Mouse (Mus musculus): Measurements from ENCODE around the gene Des.

Des gene

DNA sequence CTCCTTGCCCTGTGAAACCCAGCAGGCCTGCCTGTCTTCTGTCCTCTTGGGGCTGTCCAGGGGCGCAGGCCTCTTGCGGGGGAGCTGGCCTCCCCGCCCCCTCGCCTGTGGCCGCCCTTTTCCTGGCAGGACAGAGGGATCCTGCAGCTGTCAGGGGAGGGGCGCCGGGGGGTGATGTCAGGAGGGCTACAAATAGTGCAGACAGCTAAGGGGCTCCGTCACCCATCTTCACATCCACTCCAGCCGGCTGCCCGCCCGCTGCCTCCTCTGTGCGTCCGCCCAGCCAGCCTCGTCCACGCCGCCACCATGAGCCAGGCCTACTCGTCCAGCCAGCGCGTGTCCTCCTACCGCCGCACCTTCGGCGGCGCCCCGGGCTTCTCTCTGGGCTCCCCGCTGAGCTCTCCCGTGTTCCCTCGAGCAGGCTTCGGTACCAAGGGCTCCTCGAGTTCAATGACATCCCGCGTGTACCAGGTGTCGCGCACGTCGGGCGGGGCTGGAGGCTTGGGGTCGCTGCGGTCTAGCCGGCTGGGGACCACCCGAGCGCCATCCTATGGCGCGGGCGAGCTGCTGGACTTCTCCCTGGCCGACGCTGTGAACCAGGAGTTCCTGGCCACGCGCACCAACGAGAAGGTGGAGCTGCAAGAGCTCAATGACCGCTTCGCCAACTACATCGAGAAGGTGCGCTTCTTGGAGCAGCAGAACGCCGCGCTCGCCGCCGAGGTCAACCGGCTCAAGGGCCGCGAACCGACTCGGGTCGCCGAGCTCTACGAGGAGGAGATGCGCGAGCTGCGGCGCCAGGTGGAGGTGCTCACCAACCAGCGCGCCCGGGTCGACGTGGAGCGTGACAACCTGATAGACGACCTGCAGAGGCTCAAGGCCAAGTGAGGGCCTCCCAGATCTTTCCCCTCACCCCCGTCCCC, at the start of gene Des:
Gene Des (plus strand): TSS at position 218 of the 920 bp plus-strand sequence.
- DNase-seq (ENCODE audit: low spot score in 2 of 2), result no peak

DNA sequence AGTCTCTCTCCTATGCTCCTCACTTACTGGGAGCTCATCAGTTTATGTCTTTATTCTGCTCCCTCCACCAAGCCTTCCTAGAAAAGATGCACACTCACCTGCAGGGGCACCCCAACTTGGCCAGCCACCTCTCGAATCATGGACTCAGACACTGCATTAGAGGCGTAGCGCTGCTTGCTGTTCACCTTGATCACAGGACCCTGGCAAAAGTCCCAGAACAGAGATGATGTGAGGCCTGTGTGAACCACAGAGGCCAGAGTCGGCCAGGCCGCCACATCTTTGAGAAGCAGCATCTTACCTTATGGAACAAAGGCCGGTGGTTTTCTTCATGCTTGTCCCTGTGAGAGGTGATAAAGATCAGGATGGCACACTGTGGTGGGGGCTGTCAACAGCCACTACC, 48.4 kb upstream of the Des start:
- no peak for DNase-seq (ENCODE audit: low spot score in 2 of 2)

DNA sequence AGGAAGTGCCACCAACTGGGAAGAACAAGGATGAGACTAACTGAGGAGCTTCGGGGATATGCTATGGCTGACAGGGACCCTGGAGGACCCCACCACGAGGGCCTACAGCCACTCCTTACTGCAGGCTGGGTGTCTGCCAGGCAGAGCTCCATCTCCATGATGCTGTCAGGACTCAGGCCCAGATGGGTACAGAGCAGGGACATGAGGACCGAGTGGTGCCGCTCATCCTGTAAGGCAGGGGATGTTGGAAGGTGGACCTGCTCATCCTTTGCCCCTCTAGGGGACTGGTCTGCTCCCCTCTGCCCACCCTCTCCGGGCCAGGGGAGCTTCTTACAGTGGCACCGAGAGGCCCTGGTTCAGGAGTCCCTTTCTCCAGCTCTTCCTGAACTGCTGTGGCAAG, 45.1 kb upstream of the Des start:
- DNase-seq (ENCODE audit: low spot score in 2 of 2), result no peak

DNA sequence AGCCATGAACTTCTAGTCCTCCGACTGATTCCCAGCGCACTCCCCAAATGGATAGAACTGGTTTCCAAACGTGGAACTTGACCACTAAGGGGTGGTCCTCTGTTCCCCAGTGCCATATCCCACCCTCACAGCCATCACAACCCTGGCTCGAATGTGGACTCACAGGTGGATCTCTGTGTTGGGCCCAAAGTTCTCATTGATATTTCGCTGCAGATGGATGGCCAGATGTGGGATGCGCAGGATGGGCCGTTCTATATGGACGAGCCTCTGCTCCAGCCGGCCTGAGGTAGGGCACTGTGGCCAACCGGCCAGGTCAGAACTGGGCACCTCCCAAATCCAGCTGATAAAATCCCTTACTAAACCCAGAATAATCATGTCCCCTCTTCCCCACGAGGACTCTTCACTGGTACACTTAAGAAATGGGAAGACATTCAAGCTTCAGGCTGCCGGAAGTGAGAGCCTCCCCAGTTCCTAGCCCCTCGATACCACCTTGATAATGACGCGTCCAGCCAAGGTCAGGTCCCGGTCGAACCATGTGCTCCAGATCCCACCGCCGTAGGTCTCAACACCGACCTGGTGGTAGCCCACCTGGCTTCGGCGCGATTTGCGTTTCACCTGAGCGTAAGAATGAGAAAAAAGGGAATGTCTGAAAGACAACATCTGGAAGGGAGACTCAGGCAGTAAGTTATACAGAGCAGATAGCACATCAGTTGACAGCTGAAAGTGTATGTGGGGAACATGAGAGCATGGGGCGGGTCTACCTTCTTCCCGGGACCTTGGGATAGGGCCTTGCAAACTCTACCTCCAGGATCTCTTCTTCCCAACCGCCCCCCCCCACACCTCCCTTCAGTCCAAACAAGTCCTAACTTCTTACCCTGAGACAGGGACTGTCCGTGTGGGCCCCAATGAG, 44.4 kb upstream of the Des start:
- no peak for DNase-seq (ENCODE audit: low spot score in 2 of 2)

DNA sequence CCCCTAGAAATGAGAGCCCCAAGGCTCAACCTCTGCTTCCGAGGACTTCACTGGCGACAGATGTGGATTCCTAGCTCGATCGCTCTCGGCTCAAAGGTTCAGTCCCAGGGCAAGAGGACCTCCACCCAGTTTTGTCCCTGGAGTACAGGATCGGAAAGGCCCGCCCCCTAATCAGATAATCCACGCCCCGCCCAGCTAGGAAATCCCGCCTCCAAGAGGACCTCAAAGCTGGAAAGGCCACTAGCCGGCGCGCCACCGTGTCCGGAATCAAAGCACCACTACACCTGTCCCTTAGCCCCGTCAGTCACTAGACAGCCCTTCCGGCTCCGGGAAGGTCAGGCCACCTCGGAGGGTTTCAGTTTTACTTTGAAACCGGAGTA, 43.3 kb upstream of the Des start:
- peak; percentile 59 to 62 for DNase-seq (ENCODE audit: low spot score in 2 of 2)

DNA sequence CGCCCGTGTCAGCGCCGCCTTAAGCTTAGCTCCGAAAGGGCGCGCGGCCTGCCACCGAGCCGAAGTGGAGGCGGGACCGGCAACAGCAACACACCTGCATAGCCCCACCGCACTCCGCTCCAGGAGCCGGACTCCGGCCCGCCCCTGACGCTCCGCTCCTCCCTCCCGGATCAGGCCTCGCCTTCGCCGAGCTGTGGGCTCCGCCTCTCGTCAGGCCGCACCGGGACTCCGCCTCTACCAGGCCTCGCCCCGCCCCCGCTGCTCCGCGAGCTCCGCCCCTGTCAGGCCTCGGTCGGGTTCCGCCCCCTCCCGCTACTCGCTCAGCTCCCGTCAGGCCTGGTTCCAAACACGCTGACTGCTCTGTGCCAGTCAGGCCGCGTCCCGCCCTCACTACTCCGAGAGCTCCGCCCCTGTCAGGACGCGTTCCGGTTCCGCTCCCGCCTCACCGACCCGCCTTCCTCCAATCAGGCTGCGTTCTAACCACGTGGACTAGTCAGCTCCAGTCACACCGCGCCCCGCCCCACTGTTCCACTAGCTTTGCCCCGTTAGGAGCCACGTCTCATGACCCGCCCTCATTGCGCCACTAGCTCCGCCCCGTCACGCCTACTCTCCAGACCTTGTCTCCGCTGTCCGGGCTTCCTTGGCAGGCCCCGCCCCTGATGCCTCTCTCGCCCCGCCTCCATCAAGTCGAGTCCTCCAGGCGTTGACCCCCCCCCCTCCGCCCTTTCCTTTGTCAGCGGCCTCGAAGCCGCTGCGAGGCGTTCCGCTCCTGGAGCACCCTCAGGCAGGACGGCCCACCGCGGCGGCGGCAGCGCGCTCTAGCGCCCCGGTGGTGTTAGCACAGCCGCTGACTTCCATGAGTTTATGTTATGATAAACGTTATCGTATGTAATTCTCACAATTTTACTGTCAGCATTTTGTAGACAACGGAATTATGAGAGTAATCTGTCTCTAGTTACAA, 42.6 kb upstream of the Des start, which contains the start of gene Dnpep:
Gene Dnpep (minus strand): TSS at position 750 of the 961 bp plus-strand sequence.
- DNase-seq (ENCODE audit: low spot score in 2 of 2), result peak; percentile 99 to 100

DNA sequence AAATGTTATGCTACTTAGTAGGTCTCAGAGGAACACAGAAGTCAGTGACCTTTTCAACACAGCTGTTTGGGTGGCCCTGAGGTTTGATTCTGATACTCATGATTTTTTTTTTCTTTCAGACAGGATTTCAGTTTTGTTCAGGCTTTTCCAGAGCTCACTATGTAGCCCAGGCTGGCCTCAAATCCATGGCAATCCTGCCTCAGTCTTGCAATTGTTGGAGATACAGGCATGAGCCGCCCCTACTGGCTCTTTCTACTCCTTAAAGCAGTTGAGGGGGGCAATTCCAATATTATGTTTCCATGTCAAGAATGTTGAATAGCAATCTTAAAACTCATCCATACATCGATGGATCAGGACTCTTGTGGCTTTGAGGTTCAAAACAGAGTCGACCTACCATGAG, 41.8 kb upstream of the Des start:
- DNase-seq (ENCODE audit: low spot score in 2 of 2), result no peak

DNA sequence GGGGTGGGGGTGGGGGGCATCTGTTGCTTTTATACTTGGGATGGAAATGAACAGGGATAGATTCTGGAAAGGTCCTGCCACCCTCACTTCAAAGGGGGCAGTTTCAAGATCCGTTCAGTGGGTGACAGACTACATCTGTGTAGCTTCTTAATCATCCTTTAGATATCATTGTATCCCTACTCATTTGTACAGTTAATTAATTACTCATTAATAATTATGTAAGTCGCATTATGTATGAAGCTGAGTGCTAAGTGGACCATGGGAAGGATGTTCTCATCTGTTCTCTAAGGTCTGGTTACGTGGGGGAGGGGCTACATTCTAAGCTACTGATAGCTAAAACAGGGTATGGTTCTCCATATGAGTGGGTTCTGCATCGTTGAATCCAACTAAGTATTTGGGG, 41.4 kb upstream of the Des start:
- no peak for DNase-seq (ENCODE audit: low spot score in 2 of 2)

DNA sequence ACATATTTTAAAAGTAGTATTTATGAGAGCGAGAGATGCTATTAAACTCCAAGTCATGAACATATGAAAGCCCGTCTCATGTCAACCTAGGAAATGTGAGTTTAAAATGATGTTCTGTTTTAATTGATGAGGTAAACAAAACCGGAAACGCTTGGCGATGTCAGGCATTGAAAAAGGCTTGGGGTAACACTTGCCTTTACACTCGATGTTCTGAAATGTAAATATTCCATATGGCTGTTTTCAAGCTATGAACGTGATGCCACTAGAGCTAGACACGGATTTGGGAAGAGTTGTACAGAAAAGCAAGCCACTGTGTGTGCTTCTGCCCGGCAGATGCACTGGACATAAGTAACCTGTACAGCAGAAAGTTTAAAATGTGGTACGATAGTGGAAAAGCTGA, 41.0 kb upstream of the Des start:
- no peak for DNase-seq (ENCODE audit: low spot score in 2 of 2)

DNA sequence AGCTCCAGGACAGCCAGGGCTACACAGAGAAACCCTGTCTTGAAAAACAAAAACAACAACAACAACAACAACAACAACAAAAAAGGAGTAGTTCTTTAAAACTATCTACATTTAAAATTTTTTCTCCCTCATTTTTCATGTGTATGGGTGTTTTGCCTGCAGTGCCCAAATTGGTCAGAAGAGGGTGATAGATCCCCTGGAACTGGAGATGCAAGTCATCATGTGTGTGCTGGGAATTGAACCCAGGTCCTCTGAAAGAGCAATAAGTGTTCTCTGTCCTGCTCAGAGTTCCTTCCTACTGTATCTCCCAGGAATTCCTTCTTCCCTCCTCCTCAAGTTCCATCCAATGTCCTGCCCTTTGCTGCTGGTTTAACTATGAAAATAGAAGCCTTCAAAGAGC, 32.7 kb upstream of the Des start:
- no peak for DNase-seq (ENCODE audit: low spot score in 2 of 2)

DNA sequence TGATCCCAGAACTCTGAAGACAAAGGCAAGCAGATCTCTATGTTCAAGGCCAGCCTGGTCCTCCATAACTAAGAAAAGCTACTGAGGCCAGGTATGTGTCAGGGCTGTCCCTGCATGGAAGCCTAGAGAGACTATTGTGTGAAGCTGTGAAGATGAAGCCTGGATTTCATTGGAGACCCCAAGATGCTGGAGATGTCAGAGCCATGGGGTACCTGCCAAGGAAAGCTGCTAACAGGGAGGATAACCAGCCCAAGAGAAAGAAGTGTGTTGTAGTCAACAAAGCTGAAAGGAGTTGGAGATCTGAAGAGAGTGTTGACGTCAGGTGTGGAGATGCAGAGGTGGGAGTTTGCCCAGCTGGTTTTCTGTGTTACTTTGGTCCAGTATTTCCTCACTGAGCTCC, 28.9 kb upstream of the Des start:
- DNase-seq (ENCODE audit: low spot score in 2 of 2), result no peak

DNA sequence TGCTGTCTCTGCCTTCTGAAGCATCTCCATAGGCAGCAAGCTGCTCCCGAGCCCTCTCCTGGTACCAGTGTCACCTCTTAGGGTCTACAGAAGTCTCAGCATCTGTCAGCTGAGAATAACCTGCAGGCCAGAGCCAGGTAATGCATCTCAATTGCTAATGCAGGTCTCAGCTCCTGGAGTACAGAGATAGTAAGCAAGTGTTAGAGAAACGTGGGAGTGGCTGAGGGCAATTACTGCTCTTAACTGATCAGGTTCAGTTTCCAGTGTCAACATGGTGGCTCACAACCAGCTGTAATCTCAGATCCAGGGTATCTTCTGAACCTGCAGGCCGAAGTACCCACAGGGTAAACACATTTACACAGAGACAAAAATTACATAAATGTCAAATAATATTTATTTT, 23.7 kb upstream of the Des start:
- no peak for DNase-seq (ENCODE audit: low spot score in 2 of 2)

DNA sequence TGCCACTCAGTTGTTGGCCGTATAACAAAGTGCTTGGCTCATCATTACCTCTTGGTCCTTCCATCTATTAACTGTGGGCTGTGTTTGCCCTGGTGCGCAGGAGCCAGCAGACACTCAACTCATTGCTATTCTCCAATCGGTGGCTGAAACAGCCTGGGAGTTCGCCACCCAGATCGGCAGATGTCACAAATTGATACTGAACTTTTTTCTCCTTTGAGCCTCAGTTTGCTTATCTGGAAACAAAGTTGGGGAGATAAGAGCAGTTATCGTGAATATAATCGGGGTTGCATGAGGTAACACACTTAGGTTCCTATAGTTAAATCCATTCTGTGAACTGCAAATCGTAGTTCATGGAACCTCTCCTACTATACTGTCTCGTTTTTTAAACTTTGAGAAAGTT, 23.0 kb upstream of the Des start:
- no peak for DNase-seq (ENCODE audit: low spot score in 2 of 2)

DNA sequence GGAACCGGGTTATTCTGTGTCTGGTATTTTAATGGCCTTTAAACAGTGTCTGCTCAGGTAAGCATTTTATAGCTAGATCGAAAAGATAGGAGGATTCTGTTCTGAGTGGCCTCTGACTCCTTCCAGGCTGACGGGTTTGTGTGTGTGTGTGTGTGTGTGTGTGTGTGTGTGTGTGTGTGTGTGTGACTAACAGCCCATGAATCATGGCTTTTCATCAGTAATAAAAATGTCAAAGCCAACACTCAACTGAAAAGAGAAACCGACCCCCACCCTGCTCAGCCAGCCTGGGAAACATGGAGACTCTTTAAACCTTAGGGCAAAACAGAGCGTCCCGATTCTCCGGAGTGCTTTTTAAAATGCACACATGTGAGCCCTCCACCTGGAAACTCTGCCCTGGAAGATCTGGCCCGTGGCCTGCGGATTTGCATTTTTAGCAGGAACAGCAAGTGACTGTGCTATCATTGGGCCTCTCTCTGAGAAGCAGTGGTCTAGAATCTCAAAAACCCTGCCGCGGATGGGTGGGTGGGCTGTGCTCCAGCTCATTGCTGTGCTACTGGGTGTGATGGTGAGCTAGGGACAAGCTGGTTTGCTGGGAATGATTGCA, 21.9 kb upstream of the Des start:
- DNase-seq (ENCODE audit: low spot score in 2 of 2), result no peak

DNA sequence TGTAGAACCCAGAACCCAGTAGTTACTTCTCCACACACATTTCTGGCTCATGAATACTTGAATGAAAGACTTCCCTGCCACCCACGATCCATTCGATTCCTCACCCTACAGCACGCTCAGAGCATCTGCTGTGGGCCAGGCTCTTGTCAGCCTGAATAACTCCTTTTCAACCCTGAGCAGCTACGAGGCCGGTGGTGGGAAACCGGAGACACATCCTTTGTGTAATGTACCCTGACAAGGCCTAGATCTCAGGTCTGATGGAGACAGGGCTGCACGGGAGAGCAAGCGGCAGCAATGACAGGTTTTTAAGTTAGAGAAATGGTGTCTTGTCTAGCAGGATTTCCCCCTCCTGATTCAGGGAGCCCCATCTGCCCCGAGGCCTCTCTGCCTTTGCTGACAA, 20.8 kb upstream of the Des start:
- DNase-seq (ENCODE audit: low spot score in 2 of 2), result no peak

DNA sequence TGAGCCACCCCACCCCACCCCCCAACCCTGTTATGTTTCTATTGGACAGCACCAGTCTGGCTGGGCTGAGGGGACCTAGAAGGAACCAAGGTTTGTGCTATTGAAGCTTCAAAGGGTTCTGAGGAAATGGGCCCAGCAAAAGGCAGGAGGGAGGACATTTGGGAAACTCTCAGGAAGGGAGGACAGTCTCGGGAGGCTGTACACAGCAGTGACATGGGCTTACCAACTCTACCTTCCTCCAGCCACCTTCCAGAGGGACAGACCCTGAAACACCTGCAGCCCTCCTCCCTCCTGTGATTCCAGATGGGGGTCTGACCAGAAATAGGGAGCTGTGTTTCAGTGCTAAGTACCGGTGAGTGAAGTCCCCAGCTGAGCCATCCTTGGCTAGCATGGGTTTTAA, 19.6 kb upstream of the Des start:
- no peak for DNase-seq (ENCODE audit: low spot score in 2 of 2)

DNA sequence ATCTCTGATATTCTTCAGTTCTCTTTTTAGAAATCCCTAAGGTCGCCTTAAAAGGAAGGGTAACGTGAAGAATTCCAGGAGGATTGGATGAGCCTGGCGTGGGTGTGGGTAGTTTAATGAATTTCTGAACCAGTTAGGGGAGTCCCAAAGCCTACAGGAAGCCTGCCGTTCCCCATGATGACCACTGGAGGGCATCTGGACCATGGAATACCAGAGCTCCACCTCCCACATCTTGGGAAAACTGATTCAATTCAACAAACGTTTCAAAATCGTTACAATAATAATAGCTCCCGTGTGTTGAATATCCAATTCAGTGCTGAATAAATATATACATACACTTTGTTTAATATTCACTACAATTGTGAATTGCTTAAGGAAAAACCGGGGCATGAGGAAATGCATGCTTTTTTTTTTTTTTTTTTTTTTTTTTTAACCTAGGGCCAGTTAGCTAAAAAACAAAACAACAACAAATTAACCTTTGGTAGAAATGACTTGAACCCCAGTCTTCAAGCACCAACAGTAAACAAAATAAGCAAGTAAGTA, 17.2 kb upstream of the Des start:
- peak in 1 of 2 experiments; percentile 58 for DNase-seq (ENCODE audit: low spot score in 2 of 2)

DNA sequence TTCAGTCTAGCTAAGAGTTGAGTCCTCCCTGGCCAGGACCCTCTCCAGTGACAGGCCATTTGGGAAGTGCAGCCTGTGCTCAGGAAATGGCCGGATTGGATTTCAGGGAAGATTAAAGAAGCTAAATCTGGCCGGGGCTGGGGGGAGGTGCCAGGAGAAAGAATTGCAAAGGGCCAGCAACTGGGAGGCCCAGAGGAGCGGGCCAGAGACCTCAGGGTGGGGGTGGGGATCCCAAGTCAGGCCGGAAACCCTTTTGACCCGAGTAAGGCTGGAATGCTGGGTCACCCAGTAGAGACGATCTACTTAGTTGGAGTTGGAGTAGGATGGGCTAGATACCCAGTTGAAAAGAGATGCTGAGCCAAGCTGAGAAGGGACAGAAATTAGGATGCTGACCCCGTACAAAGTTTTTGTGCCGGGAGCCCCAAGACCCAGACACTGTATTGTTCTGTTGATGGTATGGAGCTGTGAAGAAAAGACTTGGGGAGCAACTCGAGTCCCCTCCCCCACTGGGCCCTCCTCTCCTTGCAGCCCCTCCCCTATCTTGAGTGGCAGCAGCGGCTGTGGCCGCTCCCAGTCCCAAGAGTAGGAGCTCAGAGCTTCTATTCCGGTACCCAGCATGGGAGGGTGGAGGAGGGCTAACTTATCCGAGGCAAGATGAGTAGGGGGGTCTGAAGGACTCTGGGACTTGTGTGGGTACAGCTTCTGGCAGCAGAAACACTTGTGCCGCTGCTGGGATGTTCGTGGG, 15.7 kb upstream of the Des start:
- no peak for DNase-seq (ENCODE audit: low spot score in 2 of 2)

DNA sequence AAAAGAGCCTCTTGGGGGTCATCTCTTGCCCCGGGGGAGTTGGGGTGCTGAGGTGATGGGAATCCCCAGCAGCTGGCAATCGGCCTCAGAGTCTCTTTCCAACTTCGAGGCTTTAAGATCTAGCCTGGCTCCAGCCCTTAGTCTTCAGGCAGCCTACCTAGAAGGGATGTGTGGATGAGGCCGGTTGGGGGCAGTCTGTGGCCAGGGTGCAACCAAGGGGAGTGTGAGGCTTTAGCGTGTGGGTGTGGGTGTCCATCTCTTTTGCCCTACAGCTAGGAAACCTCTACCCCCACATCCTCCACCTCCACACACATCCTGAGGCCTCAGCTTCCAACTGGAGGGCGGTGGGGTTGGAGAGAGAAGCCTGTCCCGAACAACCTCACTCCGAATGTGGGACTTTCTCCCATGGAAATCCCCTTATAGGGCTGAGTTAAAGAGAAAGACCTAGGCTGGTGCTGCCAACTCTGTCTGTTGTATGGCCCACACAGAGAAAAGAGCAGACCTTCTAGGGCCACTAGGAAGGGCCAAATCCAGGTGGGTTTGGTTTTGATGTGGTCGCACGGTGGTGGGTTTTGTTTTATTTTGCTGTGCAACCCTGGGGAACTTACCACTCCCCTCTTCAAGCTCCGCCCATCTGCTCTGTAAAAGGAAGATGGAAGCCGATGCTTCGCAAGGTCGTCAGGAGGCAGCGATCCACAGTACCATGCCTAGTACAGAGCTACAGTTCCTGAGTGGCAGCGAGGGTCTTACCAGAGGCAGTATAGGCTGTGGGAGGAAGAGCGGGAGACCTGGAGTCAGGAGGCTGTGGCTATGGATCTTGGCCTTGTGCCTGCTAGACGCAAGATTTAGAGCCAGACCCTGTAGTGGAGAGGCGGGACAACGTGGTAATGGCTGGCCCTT, 14.8 kb upstream of the Des start:
- DNase-seq (ENCODE audit: low spot score in 2 of 2), result no peak

All from frontal cortex, postnatal 25 days (tissue).